In genomic region chr5:111097233-111098160, GRCm38 (mm10) we compare ENCODE assay signal across 11 mouse cellular contexts.
DNase-seq lines count a peak whose midpoint lies in the region; ATAC-seq and TF ChIP-seq lines count a peak whose summit lies in the region.
"Had no signal": no experiment of that assay in that cellular context is flagged by ENCODE, and none has a peak within 500 bp of the region (broad histone marks: within the 10 kb centered on the region; RNA-seq: fewer than 3 reads in every experiment).

No protein-coding gene starts in this region.

- peak overlapping the region; percentile 37 for H3K4me2 ChIP-seq in lung, embryonic 16.5 days (ENCODE audit: low read depth, low read length)
- no peak overlapping the region for H3K4me2 ChIP-seq in midbrain, embryonic 14.5 days (ENCODE audit: low read length)

- peak overlapping the region; percentile 70 for H3K27ac ChIP-seq in lung, embryonic 16.5 days (ENCODE audit: low read length)
- H3K27ac ChIP-seq in kidney, adult 2 months (ENCODE audit: insufficient read depth, low read depth, low read length): no peak overlapping the region
- peak overlapping the region; percentile 28; the same call in 1 of the 2 replicates for H3K27ac ChIP-seq in midbrain, embryonic 14.5 days (replicated peaks; ENCODE audit: low read depth, low read length)
- no peak overlapping the region for H3K27ac ChIP-seq in cerebellum, adult 2 months (ENCODE audit: insufficient read depth, low read length)

- 0 out of 2 replicates have a peak overlapping the region, but pooled peaks have one; percentile 10 for H3K4me3 ChIP-seq in lung, embryonic 16.5 days (ENCODE audit: low read length)
- no peak overlapping the region for H3K4me3 ChIP-seq in kidney, adult 2 months (ENCODE audit: insufficient read depth, low read depth, low read length)
- H3K4me3 ChIP-seq in midbrain, embryonic 14.5 days (replicated peaks; ENCODE audit: low read depth, low read length): no peak overlapping the region
- H3K4me3 ChIP-seq in cerebellum, adult 2 months (replicated peaks; ENCODE audit: insufficient read depth, low read depth, low read length): no peak overlapping the region

- DNase-seq in embryo, embryonic 10 days (ENCODE audit: low spot score): peak; percentile 20
- no peak for DNase-seq in embryo, embryonic 10.5 days (ENCODE audit: low spot score)
- DNase-seq in lung, postnatal 25 days (ENCODE audit: low spot score): no peak
- peak; percentile 59 for DNase-seq in kidney, adult 2 months
- peak; percentile 68 for DNase-seq in midbrain, embryonic 14.5 days
- no peak for DNase-seq in frontal cortex, adult 2 months (ENCODE audit: extremely low spot score in 1 of 2, low spot score in 1 of 2)
- DNase-seq in cerebellum, adult 2 months: no peak
- DNase-seq: cerebellum, adult 9-11 months; gastrocnemius, postnatal 10 days; heart, postnatal 4 days had no signal

- no peak for TF ChIP-seq CTCF in kidney, adult 2 months (conservative IDR thresholded peaks at IDR 0.05; ENCODE audit: insufficient read depth, insufficient read length, low read depth, low read length)
- TF ChIP-seq CTCF in cerebellum, adult 2 months (IDR thresholded peaks at IDR 0.05; ENCODE audit: borderline replicate concordance, insufficient read depth, low read depth, low read length): no peak

- no peaks in the 10 kb centered on the region for H3K27me3 ChIP-seq in lung, embryonic 16.5 days (ENCODE audit: control insufficient read depth, insufficient read depth, low read depth, low read length)
- H3K27me3 ChIP-seq in kidney, adult 2 months (replicated peaks; ENCODE audit: control insufficient read depth, insufficient read depth, low read length): no peaks in the 10 kb centered on the region
- H3K27me3 ChIP-seq in midbrain, embryonic 14.5 days (ENCODE audit: control insufficient read depth, insufficient read depth, low read length): peaks cover 3% of the 10 kb centered on the region; the same call in 1 of the 2 replicates
- H3K27me3 ChIP-seq in cerebellum, adult 2 months (ENCODE audit: control insufficient read depth, insufficient read depth, low read length): no peaks in the 10 kb centered on the region

- H3K36me3 ChIP-seq in lung, embryonic 16.5 days (ENCODE audit: control insufficient read depth, insufficient read depth, low read length): 0 out of 2 replicates have a peak, but pooled peaks cover 9% of the 10 kb centered on the region
- no peaks in the 10 kb centered on the region for H3K36me3 ChIP-seq in kidney, adult 2 months (ENCODE audit: control insufficient read depth, insufficient read depth, low read length)
- peaks cover 17% of the 10 kb centered on the region for H3K36me3 ChIP-seq in midbrain, embryonic 14.5 days (ENCODE audit: control insufficient read depth, insufficient read depth, low read length)

- peaks cover 30% of the 10 kb centered on the region for H3K4me1 ChIP-seq in lung, embryonic 16.5 days (replicated peaks; ENCODE audit: control insufficient read depth, insufficient read depth, low read length)
- peaks cover 10% of the 10 kb centered on the region; the same call in 1 of the 2 replicates for H3K4me1 ChIP-seq in kidney, adult 2 months (ENCODE audit: control insufficient read depth, insufficient read depth, low read length)
- peaks cover 36% of the 10 kb centered on the region for H3K4me1 ChIP-seq in midbrain, embryonic 14.5 days (ENCODE audit: control insufficient read depth, insufficient read depth, low read length)
- H3K4me1 ChIP-seq in cerebellum, adult 2 months (ENCODE audit: control insufficient read depth, insufficient read depth, low read length): no peaks in the 10 kb centered on the region

- peak; percentile 72 for ATAC-seq in lung, embryonic 16.5 days (ENCODE audit: low read depth)
- no peak; the same call in 1 of the 2 replicates for ATAC-seq in midbrain, embryonic 14.5 days (ENCODE audit: low FRiP score, low TSS enrichment)

- H3K9me3 ChIP-seq in lung, embryonic 16.5 days (ENCODE audit: control insufficient read depth, low read length): no peaks in the 10 kb centered on the region
- H3K9me3 ChIP-seq in midbrain, embryonic 14.5 days (ENCODE audit: control insufficient read depth, low read length): no peaks in the 10 kb centered on the region

- H3K9ac ChIP-seq in lung, embryonic 16.5 days (ENCODE audit: low read length): peak overlapping the region; percentile 35; the same call in 1 of the 2 replicates
- H3K9ac ChIP-seq in midbrain, embryonic 14.5 days (replicated peaks; ENCODE audit: low read length): 0 out of 2 replicates have a peak overlapping the region, but pooled peaks have one; percentile 1

- WGBS in lung, embryonic 16.5 days: 44% methylated on average over 11 of the region's 11 CpGs
- WGBS in kidney, adult 2 months: 58% methylated on average over 11 of the region's 11 CpGs
- WGBS in midbrain, embryonic 14.5 days: 47% methylated on average over 11 of the region's 11 CpGs
- 81% methylated on average over 11 of the region's 11 CpGs for WGBS in cerebellum, adult 2 months

- no peak for TF ChIP-seq POLR2A in kidney, adult 2 months (IDR thresholded peaks at IDR 0.05; ENCODE audit: low read depth, low read length)
- TF ChIP-seq POLR2A in cerebellum, adult 2 months (IDR thresholded peaks at IDR 0.05; ENCODE audit: borderline replicate concordance, insufficient read depth, low read length): no peak

Comparison
In these comparisons a context has a peak if more than half of its experiments do, and no peak if none do; other contexts are left out.
1. DNase-seq: peak in embryo, embryonic 10 days (single experiment), kidney, adult 2 months (single experiment) and midbrain, embryonic 14.5 days (single experiment); none in embryo, embryonic 10.5 days (single experiment), lung, postnatal 25 days (single experiment), frontal cortex, adult 2 months (0 of 2) and cerebellum, adult 2 months (0 of 2).
2. H3K27ac ChIP-seq: peak in lung, embryonic 16.5 days (single experiment) and midbrain, embryonic 14.5 days (single experiment); none in kidney, adult 2 months (single experiment) and cerebellum, adult 2 months (single experiment).